In the genomic region with DNA sequence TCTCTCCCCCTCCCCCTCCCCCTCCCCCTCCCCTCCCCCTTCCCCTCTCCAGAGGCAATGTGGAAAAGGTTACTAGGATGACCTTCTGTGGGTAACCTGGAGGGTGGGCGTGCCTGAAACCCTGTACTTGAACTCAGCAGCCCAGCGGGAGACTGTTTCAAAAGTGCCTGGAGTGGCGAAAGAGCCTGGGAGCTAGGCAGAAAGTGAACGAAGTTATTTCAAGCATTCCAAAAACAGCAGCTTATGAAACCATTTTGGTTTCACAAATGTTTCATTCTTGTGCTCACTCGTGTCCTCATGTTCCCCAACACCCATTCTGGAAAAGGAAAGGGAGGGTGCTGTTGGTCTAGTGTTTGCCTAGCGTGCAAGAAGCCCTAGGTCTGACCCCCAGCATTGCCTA, we compare ENCODE assay signal across 10 mouse cellular contexts. TPM values are rescaled to one million over a fixed set of nuclear protein-coding genes. Genes with fewer than 3 reads are reported as not detected.
A peak's percentile ranks its signal among the peaks of the same experiment; 100 is the strongest.
DNase-seq lines count a peak whose midpoint lies in the region; ATAC-seq and TF ChIP-seq lines count a peak whose summit lies in the region.
"Had no signal": no experiment of that assay in that cellular context is flagged by ENCODE, and none has a peak within 500 bp of the region (broad histone marks: within the 10 kb centered on the region; RNA-seq: fewer than 3 reads in every experiment).

No protein-coding gene starts in this region.

- no peak for TF ChIP-seq POLR2A in limb, embryonic 14.5 days (IDR thresholded peaks at IDR 0.05; ENCODE audit: borderline replicate concordance, extremely low read depth, insufficient read depth, insufficient read length)

- peaks cover 6% of the 10 kb centered on the region for H3K4me1 ChIP-seq in forebrain, embryonic 14.5 days (ENCODE audit: control insufficient read depth, insufficient read depth, low read length)
- peaks cover 12% of the 10 kb centered on the region for H3K4me1 ChIP-seq in limb, embryonic 14.5 days (ENCODE audit: control insufficient read depth, insufficient read depth, low read length)
- no peaks in the 10 kb centered on the region for H3K4me1 ChIP-seq in midbrain, postnatal 0 days (ENCODE audit: insufficient read depth, low read length)

- TF ChIP-seq CTCF in gastrocnemius, adult 2 months (IDR thresholded peaks at IDR 0.05): no peak
- TF ChIP-seq CTCF in midbrain, postnatal 0 days (IDR thresholded peaks at IDR 0.05): no peak

- peak overlapping the region; percentile 79 for H3K9ac ChIP-seq in forebrain, embryonic 14.5 days (ENCODE audit: low read length)
- no peak overlapping the region for H3K9ac ChIP-seq in limb, embryonic 14.5 days (ENCODE audit: low read depth, low read length, severe bottlenecking)
- 0 out of 2 replicates have a peak overlapping the region, but pooled peaks have one; percentile 39 for H3K9ac ChIP-seq in midbrain, postnatal 0 days (replicated peaks; ENCODE audit: low read length, poor library complexity, severe bottlenecking)

- H3K9me3 ChIP-seq in forebrain, embryonic 14.5 days (replicated peaks; ENCODE audit: control insufficient read depth, low read length): no peaks in the 10 kb centered on the region
- no peaks in the 10 kb centered on the region for H3K9me3 ChIP-seq in limb, embryonic 14.5 days (ENCODE audit: control insufficient read depth, low read length)
- H3K9me3 ChIP-seq in midbrain, postnatal 0 days (ENCODE audit: low read length): no peaks in the 10 kb centered on the region

- H3K27me3 ChIP-seq in forebrain, embryonic 14.5 days (replicated peaks; ENCODE audit: control insufficient read depth, insufficient read depth, low read length): no peaks in the 10 kb centered on the region
- 0 out of 2 replicates have a peak, but pooled peaks cover 3% of the 10 kb centered on the region for H3K27me3 ChIP-seq in limb, embryonic 14.5 days (ENCODE audit: control insufficient read depth, insufficient read depth, low read length)
- H3K27me3 ChIP-seq in midbrain, postnatal 0 days (ENCODE audit: insufficient read depth, low read length): peaks cover 10% of the 10 kb centered on the region; the same call in 1 of the 2 replicates

- H3K4me2 ChIP-seq in forebrain, embryonic 14.5 days (ENCODE audit: low read length): peak overlapping the region; percentile 99
- H3K4me2 ChIP-seq in limb, embryonic 14.5 days (replicated peaks; ENCODE audit: low read depth, low read length, severe bottlenecking): peak overlapping the region; percentile 82
- H3K4me2 ChIP-seq in midbrain, postnatal 0 days (ENCODE audit: low read depth, low read length, poor library complexity, severe bottlenecking): peak overlapping the region; percentile 98

- no peak for ATAC-seq in forebrain, embryonic 14.5 days
- no peak for ATAC-seq in limb, embryonic 14.5 days (ENCODE audit: low FRiP score, low read depth)
- ATAC-seq in midbrain, postnatal 0 days (ENCODE audit: low FRiP score): no peak

- DNase-seq in gastrocnemius, adult 2 months: no peak
- no peak for DNase-seq in gastrocnemius, postnatal 10 days
- DNase-seq in NIH3T3 (ENCODE audit: low read depth): peak; percentile 78
- peak; percentile 24 for DNase-seq in forebrain, embryonic 14.5 days (ENCODE audit: low spot score)
- DNase-seq in limb, embryonic 14.5 days (ENCODE audit: low spot score): no peak
- no peak for DNase-seq in midbrain, postnatal 0 days (ENCODE audit: low spot score)
- DNase-seq in gastrocnemius, postnatal 4 days (ENCODE audit: low spot score in 2 of 2): no peak
- DNase-seq in cerebellum, adult 18-20 months: no peak

- intact Hi-C loops in gastrocnemius, adult 2 months (cut with DNase I): loop anchor here (2.0 to 5.0 kb wide), 2 partner anchors 117 to 175 kb away; no protein-coding TSS in a partner anchor

- peak overlapping the region; percentile 88 for H3K4me3 ChIP-seq in gastrocnemius, adult 2 months
- peak overlapping the region; percentile 58 for H3K4me3 ChIP-seq in forebrain, embryonic 14.5 days (ENCODE audit: low read depth, low read length)
- H3K4me3 ChIP-seq in limb, embryonic 14.5 days (replicated peaks; ENCODE audit: low read length): peak overlapping the region; percentile 61
- peak overlapping the region; percentile 55 for H3K4me3 ChIP-seq in midbrain, postnatal 0 days (ENCODE audit: low read depth, low read length)

- H3K36me3 ChIP-seq in forebrain, embryonic 14.5 days (ENCODE audit: control insufficient read depth, insufficient read depth, low read length): no peaks in the 10 kb centered on the region
- no peaks in the 10 kb centered on the region for H3K36me3 ChIP-seq in limb, embryonic 14.5 days (ENCODE audit: control insufficient read depth, insufficient read depth, low read length)
- H3K36me3 ChIP-seq in midbrain, postnatal 0 days (ENCODE audit: insufficient read depth, low read length): no peaks in the 10 kb centered on the region

- WGBS in forebrain, embryonic 14.5 days: 12% methylated on average over 6 of the region's 6 CpGs
- WGBS in limb, embryonic 14.5 days: 14% methylated on average over 6 of the region's 6 CpGs
- 25% methylated on average over 6 of the region's 6 CpGs for WGBS in midbrain, postnatal 0 days

- peak overlapping the region; percentile 88 for H3K27ac ChIP-seq in gastrocnemius, adult 2 months
- H3K27ac ChIP-seq in forebrain, embryonic 14.5 days (ENCODE audit: low read depth, low read length): no peak overlapping the region; the same call in 1 of the 2 replicates
- H3K27ac ChIP-seq in limb, embryonic 14.5 days (replicated peaks; ENCODE audit: low read depth, low read length): no peak overlapping the region
- no peak overlapping the region for H3K27ac ChIP-seq in midbrain, postnatal 0 days (ENCODE audit: low read depth, low read length)

RNA-seq across cellular contexts. Expression of gene Rgcc, which starts 1.6 kb away (rescaled TPM):
- total RNA-seq in gastrocnemius, adult 2 months (2021): 10 to 100 TPM; 46.9 to 78.3 TPM
- total RNA-seq in gastrocnemius, postnatal 10 days (2021): 10 to 100 TPM; 23.7 to 27.0 TPM
- 68.7 and 81.5 TPM in 2 replicates for polyA plus RNA-seq in forebrain, embryonic 14.5 days (2014; fragmentation: Nextera tagmentation; extraction: Ambion mirVana)
- polyA plus RNA-seq in limb, embryonic 14.5 days (2012; rRNA removed): 55.9 and 83.7 TPM in 2 replicates
- 62.8 and 65.0 TPM in 2 replicates for polyA plus RNA-seq in limb, embryonic 14.5 days (2014; fragmentation: Nextera tagmentation; extraction: Ambion mirVana)
- total RNA-seq in midbrain, postnatal 0 days (2014; rRNA removed): 34.2 and 64.3 TPM in 2 replicates
- polyA plus RNA-seq in midbrain, postnatal 0 days (2015; fragmentation: Nextera tagmentation; extraction: Ambion mirVana): 29.9 and 40.6 TPM in 2 replicates
- 10 to 100 TPM; 31.7 to 34.9 TPM for total RNA-seq in gastrocnemius, postnatal 4 days (2021)

RNA-seq across cellular contexts. Expression of gene Zfp957, which starts 52.6 kb away (rescaled TPM):
- not detected for total RNA-seq in gastrocnemius, adult 2 months (2021)
- total RNA-seq in gastrocnemius, postnatal 10 days (2021): not detected
- not detected in 2 replicates for polyA plus RNA-seq in forebrain, embryonic 14.5 days (2014; fragmentation: Nextera tagmentation; extraction: Ambion mirVana)
- polyA plus RNA-seq in limb, embryonic 14.5 days (2012; rRNA removed): not detected in 2 replicates
- polyA plus RNA-seq in limb, embryonic 14.5 days (2014; fragmentation: Nextera tagmentation; extraction: Ambion mirVana): not detected in 2 replicates
- not detected in 2 replicates for total RNA-seq in midbrain, postnatal 0 days (2014; rRNA removed)
- 0.07 TPM in 1 of 2 replicates, not detected in the other for polyA plus RNA-seq in midbrain, postnatal 0 days (2015; fragmentation: Nextera tagmentation; extraction: Ambion mirVana)
- not detected for total RNA-seq in gastrocnemius, postnatal 4 days (2021)
- total RNA-seq: MEL had no signal
- polyA plus RNA-seq: large intestine, adult 2 months had no signal

Comparison
In these comparisons a context has a peak if more than half of its experiments do, and no peak if none do; other contexts are left out.
1. DNase-seq: peak in NIH3T3 (single experiment) and forebrain, embryonic 14.5 days (single experiment); none in gastrocnemius, adult 2 months (single experiment), gastrocnemius, postnatal 10 days (single experiment), limb, embryonic 14.5 days (single experiment), midbrain, postnatal 0 days (single experiment), gastrocnemius, postnatal 4 days (0 of 2) and cerebellum, adult 18-20 months (0 of 2).
2. Peak in every context shown above with its lines, with median percentiles within 50 percentile points of each other: H3K4me3 ChIP-seq and H3K4me2 ChIP-seq.